Mouse (Mus musculus) left cerebral cortex, adult 6 months (tissue): Measurements from ENCODE around the gene Hspb2. TPM values are rescaled to one million over a fixed set of nuclear protein-coding genes. Genes with fewer than 3 reads are reported as not detected.

Experiments
- long read RNA-seq, 2 experiments: library from polyadenylated mRNA; unstranded; transcript quantifications; one replicate each; pipeline ENCODE4 v2.0.0; 2019 to 2020
- polyA plus RNA-seq: library from polyadenylated mRNA; unstranded; fragments of <200 nt; fragmentation: Nextera tagmentation; gene quantifications from 2 replicates; pipeline ENCODE4 v1.2.3, GENCODE M21; 2021

Hspb2 gene
- 3.8 and 3.9 TPM in 2 replicates for polyA plus RNA-seq
- long read RNA-seq, experiment 1, partial matches to known transcripts, result 0 of 5 reads
- long read RNA-seq, experiment 1, other reads (novel, unspliced or antisense), result 0 of 5 reads
- long read RNA-seq, experiment 2, partial matches to known transcripts, result 0 of 4 reads
- long read RNA-seq, experiment 2, other reads (novel, unspliced or antisense), result 0 of 4 reads

DNA sequence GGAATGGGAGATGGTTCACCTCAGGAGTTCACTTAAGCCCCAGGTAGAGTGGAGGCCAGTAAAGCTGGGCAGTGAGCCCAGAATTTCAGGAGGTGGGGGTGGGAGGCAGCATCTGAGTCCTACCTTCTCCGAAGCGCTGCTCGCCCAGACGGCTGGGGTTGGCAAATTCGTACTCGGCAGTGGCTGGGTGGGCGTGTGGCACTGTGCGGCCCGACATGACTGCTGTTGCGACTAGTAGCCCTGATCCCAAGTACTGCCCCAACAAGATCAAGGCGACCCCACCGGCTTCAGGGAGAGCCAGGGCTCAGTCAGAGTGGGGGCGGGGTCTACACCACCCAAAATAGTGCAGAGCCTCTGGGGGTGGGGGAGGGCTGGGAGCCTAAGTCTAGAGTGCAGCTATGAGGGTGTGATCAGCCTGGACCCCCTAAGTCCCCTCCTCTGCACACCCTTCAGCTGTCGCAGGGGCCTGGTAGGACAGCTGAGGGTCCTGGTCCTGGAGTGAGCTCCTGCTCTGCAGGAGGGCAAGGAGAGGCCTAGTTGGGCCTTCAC, at the start of gene Hspb2:
Hspb2 (minus strand) TSS at position 301 of the 549 bp plus-strand sequence.

DNA sequence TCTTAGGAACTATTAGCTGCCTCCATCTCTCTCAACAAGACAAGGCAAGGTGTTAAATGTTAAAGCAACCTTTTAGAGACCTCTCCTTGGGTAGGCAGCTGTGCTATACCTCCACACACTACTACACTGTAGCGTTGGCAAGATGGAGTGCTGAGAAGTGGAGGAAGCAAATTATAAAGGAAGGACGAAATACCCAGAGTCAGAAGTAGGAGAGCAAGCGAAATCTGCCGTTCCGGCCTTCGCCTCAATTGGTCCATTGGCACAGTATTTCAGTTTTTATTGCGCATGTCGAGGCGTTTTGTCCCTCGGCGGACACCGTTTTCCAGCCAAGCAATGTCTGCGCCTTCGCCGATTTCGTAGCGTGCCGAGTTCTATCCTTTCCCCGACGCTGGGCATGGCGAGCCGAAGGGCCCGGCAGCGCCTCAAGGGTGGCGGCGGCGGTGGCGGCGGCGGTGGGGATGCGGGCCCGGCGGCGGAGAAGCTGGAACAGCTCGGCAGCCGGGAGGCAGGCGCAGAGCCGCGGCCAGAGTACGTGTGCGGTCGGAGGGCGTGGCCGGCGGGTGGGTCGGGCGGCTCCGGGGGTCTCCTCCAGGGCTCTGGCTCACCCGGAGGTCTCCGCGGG, 22.9 kb upstream of the Hspb2 start, which contains the start of the genes Alg9 and 1110032A03Rik:
Alg9 (plus strand) TSS at position 29 of the 622 bp plus-strand sequence.
1110032A03Rik (minus strand) TSS at position 530 of the 622 bp plus-strand sequence.

DNA sequence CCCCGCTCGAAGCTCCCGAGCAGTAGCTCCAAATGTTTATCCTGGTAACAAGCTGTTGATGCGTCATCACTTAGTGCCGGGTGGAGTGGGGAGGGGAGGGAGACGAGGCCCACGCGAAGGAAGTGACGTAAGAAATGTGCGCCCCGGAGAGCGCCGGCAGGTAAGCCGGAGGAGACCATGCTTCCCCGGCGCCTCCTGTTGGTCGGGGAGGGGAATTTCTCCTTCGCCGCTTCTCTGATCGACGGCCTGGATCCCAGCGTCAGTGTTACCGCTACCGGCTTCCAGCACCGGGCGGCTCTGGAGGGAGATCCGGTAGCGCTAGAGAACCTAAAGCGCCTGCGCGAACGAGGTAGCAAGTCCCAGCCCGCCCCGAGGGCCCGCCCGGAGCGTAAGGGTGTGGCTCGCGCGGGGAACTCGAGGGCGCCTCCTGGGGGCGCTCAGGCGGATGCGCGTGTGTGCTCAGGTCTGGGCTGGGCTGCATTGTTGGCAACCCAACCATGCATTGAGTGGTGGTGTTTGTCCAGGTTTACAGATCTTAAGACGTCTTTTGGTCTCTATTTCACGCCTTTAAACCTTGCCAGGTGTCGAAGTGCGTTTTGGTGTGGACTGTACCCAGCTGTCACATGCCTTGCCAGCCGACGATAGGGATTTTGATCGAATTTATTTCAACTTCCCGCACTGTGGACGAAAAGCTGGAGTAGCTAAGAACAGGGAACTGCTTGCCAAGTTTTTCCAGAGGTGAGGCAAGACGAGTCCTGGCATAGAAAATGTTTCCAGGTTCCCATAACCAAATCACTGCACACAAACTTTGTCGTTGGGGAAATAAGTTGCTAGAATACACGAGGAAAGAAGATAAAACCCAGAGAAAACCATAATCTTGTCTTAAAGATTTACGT, 16.2 kb upstream of the Hspb2 start, which contains the start of gene Fdxacb1:
Fdxacb1 (plus strand) TSS at position 130 of the 896 bp plus-strand sequence.

DNA sequence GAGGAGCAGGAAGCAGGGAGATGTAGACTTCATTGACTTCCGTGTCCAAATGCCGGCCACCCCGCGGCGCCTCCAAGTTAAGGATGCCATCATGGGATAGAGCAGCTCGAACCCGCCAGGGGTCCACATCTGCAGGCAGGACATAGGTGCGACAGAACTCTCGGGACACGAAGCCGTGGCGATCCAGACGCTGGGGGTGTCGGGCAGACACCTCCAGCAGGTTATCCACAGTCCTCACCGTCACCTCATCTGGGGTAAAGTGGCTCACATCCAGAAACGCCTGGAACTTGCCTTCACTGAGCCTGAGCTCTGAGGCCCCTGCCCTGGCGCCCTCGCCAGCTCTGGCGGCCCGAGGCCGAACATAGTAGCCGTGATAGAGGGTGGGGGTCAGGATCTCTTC, 831 bp downstream of the Hspb2 start, which contains the start of gene Cryab:
Cryab (plus strand) TSS at position 3 of the 400 bp plus-strand sequence.

DNA sequence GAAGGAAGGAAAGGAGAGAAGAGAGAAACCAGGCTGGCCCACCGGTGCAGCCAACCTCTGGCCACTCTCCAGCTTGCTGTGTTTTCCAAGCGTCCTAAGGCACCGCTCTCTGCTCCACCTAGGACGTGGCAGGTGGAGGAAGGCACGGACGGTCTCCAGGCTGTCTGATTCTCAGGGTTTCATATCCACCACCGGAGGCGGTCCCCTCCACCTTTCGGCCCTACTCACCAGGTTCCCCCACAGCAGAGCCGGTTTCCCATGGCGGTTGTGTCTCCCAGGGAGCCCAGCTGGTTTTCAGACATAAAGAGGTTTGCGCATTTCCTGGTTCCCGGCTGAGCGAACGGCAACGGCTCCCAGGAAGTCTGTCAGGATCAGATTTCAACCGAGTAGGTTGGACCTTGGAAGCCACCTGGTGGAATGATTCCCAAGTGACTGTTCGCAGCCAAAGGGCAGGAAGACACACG, 5.9 kb downstream of the Hspb2 start, which contains the start of gene 2310030G06Rik:
2310030G06Rik (minus strand) TSS at position 323 of the 464 bp plus-strand sequence.

DNA sequence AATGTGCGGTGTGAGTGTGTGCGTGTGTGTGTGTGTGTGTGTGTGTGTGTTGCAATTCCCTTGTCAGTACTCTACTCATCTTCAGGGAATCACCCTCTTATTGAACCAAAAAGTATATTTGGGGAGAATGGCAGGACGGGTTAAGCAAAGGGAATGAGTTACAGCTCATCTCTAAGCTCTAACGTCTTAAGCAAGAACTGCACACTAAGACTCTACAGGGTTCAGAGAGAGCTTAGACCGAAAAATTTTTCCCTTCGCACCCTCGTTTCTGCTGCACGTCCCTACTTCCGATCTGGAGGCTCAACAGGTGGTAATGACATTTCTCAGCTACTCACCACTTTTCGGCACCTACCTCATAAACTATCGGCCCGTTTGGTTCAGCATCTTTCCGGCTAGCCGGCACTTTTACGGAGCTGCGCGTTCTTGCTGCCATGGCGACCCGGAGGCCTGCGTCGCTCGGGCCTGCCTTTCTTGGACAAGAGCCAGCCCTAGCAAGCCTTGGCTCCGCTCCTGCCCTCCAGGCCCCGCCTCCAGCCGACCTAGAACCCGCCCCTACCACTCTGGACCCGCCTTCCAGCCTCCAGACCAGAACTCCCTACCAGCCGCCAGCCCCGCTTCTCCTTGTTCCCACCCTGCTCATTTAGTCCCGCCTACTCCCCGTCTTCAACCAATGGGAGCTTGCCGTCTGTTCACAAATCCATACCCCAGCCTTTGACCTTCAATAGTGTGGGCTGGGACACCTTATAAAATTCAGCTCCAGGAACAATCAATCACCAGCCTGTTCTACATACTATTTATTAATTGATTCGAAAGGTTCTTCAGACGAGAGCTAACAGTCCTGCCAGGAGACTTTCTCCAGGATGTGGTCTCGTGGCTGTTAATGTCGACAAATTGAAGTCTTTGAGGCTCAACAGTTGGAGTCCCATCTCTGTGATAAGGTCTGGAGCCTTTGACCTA, 13.0 kb downstream of the Hspb2 start, which contains the start of gene Dixdc1:
Dixdc1 (minus strand) TSS at position 604 of the 957 bp plus-strand sequence.

Other genes starting within 250 kb of the Hspb2 start
- gene Pts, start 223.6 kb downstream of the Hspb2 start, polyA plus RNA-seq, result 97.6 and 116 TPM in 2 replicates
- gene Il18, start 197.5 kb downstream of the Hspb2 start, polyA plus RNA-seq, result 64.3 and 75.2 TPM in 2 replicates
- gene Bco2, start 197.2 kb downstream of the Hspb2 start, polyA plus RNA-seq, result 3.0 and 3.4 TPM in 2 replicates
- not detected in 2 replicates for gene Tex12, start 191.0 kb downstream of the Hspb2 start, polyA plus RNA-seq
- gene Sdhd, start 148.5 kb downstream of the Hspb2 start, polyA plus RNA-seq, result 115 and 194 TPM in 2 replicates
- 965 and 1,199 TPM in 2 replicates for gene Timm8b, start 148.4 kb downstream of the Hspb2 start, polyA plus RNA-seq
- gene Pih1d2, start 135.0 kb downstream of the Hspb2 start, polyA plus RNA-seq, result 3.0 and 4.5 TPM in 2 replicates
- gene Nkapd1, start 134.9 kb downstream of the Hspb2 start, polyA plus RNA-seq, result 12.1 and 20.2 TPM in 2 replicates
- 33.6 and 43.7 TPM in 2 replicates for gene Dlat, start 92.6 kb downstream of the Hspb2 start, polyA plus RNA-seq
- gene Dixdc1, start 12.8 kb downstream of the Hspb2 start, polyA plus RNA-seq, result 31.7 and 38.1 TPM in 2 replicates
- 3.6 and 5.2 TPM in 2 replicates for gene 2310030G06Rik, start 5.8 kb downstream of the Hspb2 start, polyA plus RNA-seq
- gene Cryab, start 1.0 kb downstream of the Hspb2 start, polyA plus RNA-seq, result 295 and 350 TPM in 2 replicates
- 3.6 and 5.7 TPM in 2 replicates for gene Fdxacb1, start 15.9 kb upstream of the Hspb2 start, polyA plus RNA-seq
- gene Alg9, start 22.7 kb upstream of the Hspb2 start, polyA plus RNA-seq, result 7.0 and 20.0 TPM in 2 replicates
- 96.7 and 104 TPM in 2 replicates for gene 1110032A03Rik, start 23.2 kb upstream of the Hspb2 start, polyA plus RNA-seq
- 5.8 and 6.0 TPM in 2 replicates for gene Ppp2r1b, start 92.9 kb upstream of the Hspb2 start, polyA plus RNA-seq